Mouse (Mus musculus): ENCODE results near the gene Cpeb3.

DNA sequence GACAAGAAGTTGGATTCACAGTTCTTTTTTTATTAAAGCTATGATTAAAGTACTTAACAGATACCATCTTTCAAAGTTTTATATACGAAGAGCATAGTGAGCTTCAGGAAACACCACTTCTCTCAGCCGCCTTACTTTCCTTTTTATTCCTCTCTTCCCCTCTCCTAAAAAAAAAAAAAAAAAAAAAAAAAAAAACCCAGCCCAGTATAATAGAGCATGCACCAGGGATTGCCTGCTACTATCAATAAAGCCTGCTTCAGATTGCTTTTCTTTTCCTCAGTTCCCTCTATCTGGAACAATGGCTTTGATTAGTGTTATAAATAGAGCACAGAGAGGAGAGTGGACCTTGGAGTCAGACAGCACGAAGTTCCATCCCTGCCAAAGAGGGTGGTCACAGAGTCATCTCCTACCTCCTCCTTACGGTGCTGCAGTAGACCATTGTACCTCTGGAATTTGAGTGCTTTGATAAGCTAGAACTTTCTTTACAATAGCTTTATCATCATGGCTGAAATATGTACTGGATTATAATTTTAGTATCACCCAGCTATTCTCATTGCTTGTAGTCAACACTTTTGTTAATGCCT is 31.4 kb downstream of the Cpeb3 start:
- TF ChIP-seq GATA2 (IDR thresholded peaks at IDR 0.05; ENCODE audit: borderline replicate concordance, low read depth, low read length) = no peak
- TF ChIP-seq CTCF (IDR thresholded peaks at IDR 0.05; ENCODE audit: low read depth, low read length) = no peak
